Mouse (Mus musculus) B cell, adult 2 months (primary cell): ENCODE measurements around the gene Klhdc3.

ENCODE experiments used
- DNase-seq, 2 experiments: peaks; one replicate each; pipeline ENCODE4 v3.0.0; 2022

Klhdc3 gene

GRCm38 (mm10) chr17:46651755-46652547, 28.8 kb downstream of the Klhdc3 start:
- no peak for DNase-seq

GRCm38 (mm10) chr17:46651292-46651691, 29.4 kb downstream of the Klhdc3 start:
- no peak for DNase-seq

GRCm38 (mm10) chr17:46650232-46651031, 30.3 kb downstream of the Klhdc3 start, which contains the start of gene Cul7:
TSS of gene Cul7 (plus strand) at chr17:46650337.
- DNase-seq, result peak; percentile 75

- DNase-seq, result no peak
These were observed 30.9 kb downstream of the Klhdc3 start for GRCm38 (mm10) chr17:46649811-46650210.

- DNase-seq, result no peak
These were observed 32.3 kb downstream of the Klhdc3 start for GRCm38 (mm10) chr17:46648436-46648835.

GRCm38 (mm10) chr17:46647279-46647678, 33.4 kb downstream of the Klhdc3 start:
- DNase-seq, result no peak

GRCm38 (mm10) chr17:46646322-46646662, 34.4 kb downstream of the Klhdc3 start:
- DNase-seq, result no peak

- DNase-seq, result peak; percentile 99
These were observed 35.0 kb downstream of the Klhdc3 start, which contains the start of the genes Klc4 and Mrpl2 for GRCm38 (mm10) chr17:46645561-46646321. TSS of gene Klc4 (minus strand) at chr17:46646022. TSS of gene Mrpl2 (plus strand) at chr17:46646229.

GRCm38 (mm10) chr17:46644916-46645475, 35.7 kb downstream of the Klhdc3 start:
- DNase-seq, result no peak

- DNase-seq, result no peak
These were observed 36.4 kb downstream of the Klhdc3 start for GRCm38 (mm10) chr17:46644152-46644805.

GRCm38 (mm10) chr17:46642060-46642459, 38.7 kb downstream of the Klhdc3 start:
- DNase-seq, result no peak

- no peak for DNase-seq
These were observed 40.8 kb downstream of the Klhdc3 start for GRCm38 (mm10) chr17:46639929-46640328.

GRCm38 (mm10) chr17:46636831-46637523, 43.7 kb downstream of the Klhdc3 start:
- DNase-seq, result peak; percentile 58 to 67

GRCm38 (mm10) chr17:46629685-46630441, 50.9 kb downstream of the Klhdc3 start:
- no peak for DNase-seq

GRCm38 (mm10) chr17:46628791-46629684, 51.7 kb downstream of the Klhdc3 start, which contains the start of gene Ptk7:
TSS of gene Ptk7 (minus strand) at chr17:46629504.
- no peak for DNase-seq

GRCm38 (mm10) chr17:46628471-46628790, 52.3 kb downstream of the Klhdc3 start:
- no peak for DNase-seq

GRCm38 (mm10) chr17:46627409-46627808, 53.3 kb downstream of the Klhdc3 start:
- DNase-seq, result no peak

- no peak for DNase-seq
These were observed 56.1 kb downstream of the Klhdc3 start for GRCm38 (mm10) chr17:46624598-46624997.
